Mouse (Mus musculus): ENCODE measurements around the gene Scaf4. TPM values are rescaled to one million over a fixed set of nuclear protein-coding genes. Genes with fewer than 3 reads are reported as not detected.
A peak's percentile ranks its signal among the peaks of the same experiment; 100 is the strongest.
"Not testable (repeated sequence)": the region's sequence is repeated elsewhere in the genome, so short reads cannot be mapped to it uniquely, and the experiment has no call there.

The Scaf4 gene
- polyA plus RNA-seq, 1 experiment: 14.1 TPM

GRCm38 (mm10) chr16:90221441-90222070 lies 62.7 kb downstream of the Scaf4 start:
- Histone ChIP-seq H3K36me3 (ENCODE audit: control insufficient read depth, insufficient read depth) (peaks cover 32% of the 10 kb centered on the region), H3ac (ENCODE audit: control insufficient read depth, insufficient read length) (peak overlapping the region; percentile 82)

GRCm38 (mm10) chr16:90220892-90221431 lies 63.3 kb downstream of the Scaf4 start:
- H3K79me2 ChIP-seq (ENCODE audit: control insufficient read depth, insufficient read depth): peaks cover 31% of the 10 kb centered on the region
- H3ac ChIP-seq (ENCODE audit: control insufficient read depth, insufficient read length): peak overlapping the region; percentile 82
- peak overlapping the region; percentile 99 for H3K4me2 ChIP-seq (ENCODE audit: low read depth)
- H3K36me3 ChIP-seq (ENCODE audit: control insufficient read depth, insufficient read depth): peaks cover 26% of the 10 kb centered on the region
- no peaks in the 10 kb centered on the region for H3K27me3 ChIP-seq (ENCODE audit: control insufficient read depth, insufficient read depth, insufficient read length)
- H3K4me3 ChIP-seq: peak overlapping the region; percentile 80
- TF ChIP-seq POLR2A (IDR thresholded peaks at IDR 0.05; ENCODE audit: insufficient read length, low read depth) (no peak), MYOD1 (IDR thresholded peaks at IDR 0.05; ENCODE audit: control insufficient read depth in 1 of 3, insufficient read length in 2 of 3, low read depth in 2 of 3) (peak in 2 of 3 experiments; percentile 52 to 72), SRF (IDR thresholded peaks at IDR 0.05; ENCODE audit: control insufficient read depth, insufficient read length, low read depth) (no peak), TCF12 (IDR thresholded peaks at IDR 0.05; ENCODE audit: insufficient read depth, poor library complexity, severe bottlenecking) (no peak), MYOG (IDR thresholded peaks at IDR 0.05; ENCODE audit: control insufficient read depth in 1 of 3, insufficient read depth in 1 of 3, insufficient read length in 2 of 3, low read depth in 2 of 3) (peak in 2 of 3 experiments; percentile 34 to 75)

More at GRCm38 (mm10) chr16:90221441-90222070, 62.7 kb downstream of the Scaf4 start:
- Histone ChIP-seq H3K27me3 (ENCODE audit: control insufficient read depth, insufficient read depth, insufficient read length) (no peaks in the 10 kb centered on the region), H3K4me2 (ENCODE audit: low read depth) (peak overlapping the region; percentile 99), H3K4me3 (peak overlapping the region; percentile 80), H3K79me2 (ENCODE audit: control insufficient read depth, insufficient read depth) (peaks cover 31% of the 10 kb centered on the region)
- no peak for TF ChIP-seq USF1 (IDR thresholded peaks at IDR 0.05; ENCODE audit: low read depth)
- TF ChIP-seq TCF3 (IDR thresholded peaks at IDR 0.05; ENCODE audit: insufficient read length, low read depth): no peak
- no peak for TF ChIP-seq POLR2A (IDR thresholded peaks at IDR 0.05; ENCODE audit: insufficient read length, low read depth)
- no peak for TF ChIP-seq POLR2AphosphoS2 (IDR thresholded peaks at IDR 0.05; ENCODE audit: insufficient read length, low read depth)
- no peak for TF ChIP-seq TCF12 (IDR thresholded peaks at IDR 0.05; ENCODE audit: insufficient read depth, poor library complexity, severe bottlenecking)
- no peak for TF ChIP-seq MAX (IDR thresholded peaks at IDR 0.05; ENCODE audit: low read depth)

GRCm38 (mm10) chr16:90220026-90220891 lies 64.0 kb downstream of the Scaf4 start, which contains the start of gene Sod1:
Gene Sod1 (plus strand): TSS chr16:90220754.
- Histone ChIP-seq H3K4me2 (ENCODE audit: low read depth) (peak within 1 kb of the TSS; percentile 99), H3K4me3 (peak within 1 kb of the TSS; percentile 80), H3ac (ENCODE audit: control insufficient read depth, insufficient read length) (peak within 1 kb of the TSS; percentile 82), H3K36me3 (ENCODE audit: control insufficient read depth, insufficient read depth) (peaks cover 19% of the 10 kb centered on the region), H3K79me2 (ENCODE audit: control insufficient read depth, insufficient read depth) (peaks cover 31% of the 10 kb centered on the region), H3K27me3 (ENCODE audit: control insufficient read depth, insufficient read depth, insufficient read length) (no peaks in the 10 kb centered on the region)
- TF ChIP-seq SRF (IDR thresholded peaks at IDR 0.05; ENCODE audit: control insufficient read depth, insufficient read length, low read depth): no peak
- TF ChIP-seq USF1 (IDR thresholded peaks at IDR 0.05; ENCODE audit: low read depth): no peak
- TF ChIP-seq E2F4 (IDR thresholded peaks at IDR 0.05; ENCODE audit: insufficient read depth): peak; percentile 11
- TF ChIP-seq CEBPB (IDR thresholded peaks at IDR 0.05; ENCODE audit: insufficient read depth, poor library complexity, severe bottlenecking): no peak
- TF ChIP-seq REST (IDR thresholded peaks at IDR 0.05; ENCODE audit: insufficient read depth, insufficient read length): no peak
- peak; percentile 90 for TF ChIP-seq POLR2AphosphoS2 (IDR thresholded peaks at IDR 0.05; ENCODE audit: insufficient read length, low read depth)
- peak; percentile 91 for TF ChIP-seq POLR2A (IDR thresholded peaks at IDR 0.05; ENCODE audit: insufficient read length, low read depth)
- no peak for TF ChIP-seq MAX (IDR thresholded peaks at IDR 0.05; ENCODE audit: low read depth)
- TF ChIP-seq TCF3 (IDR thresholded peaks at IDR 0.05; ENCODE audit: insufficient read length, low read depth): no peak
- no peak for TF ChIP-seq MYOD1 (IDR thresholded peaks at IDR 0.05; ENCODE audit: control insufficient read depth in 1 of 3, insufficient read length in 2 of 3, low read depth in 2 of 3)
- no peak for TF ChIP-seq MYOG (IDR thresholded peaks at IDR 0.05; ENCODE audit: control insufficient read depth in 1 of 3, insufficient read depth in 1 of 3, insufficient read length in 2 of 3, low read depth in 2 of 3)
- TF ChIP-seq TCF12 (IDR thresholded peaks at IDR 0.05; ENCODE audit: insufficient read depth, poor library complexity, severe bottlenecking): no peak

- Histone ChIP-seq H3K4me3 (peak overlapping the region; percentile 80), H3K79me2 (ENCODE audit: control insufficient read depth, insufficient read depth) (peaks cover 31% of the 10 kb centered on the region), H3K36me3 (ENCODE audit: control insufficient read depth, insufficient read depth) (peaks cover 12% of the 10 kb centered on the region)
- H3K27me3 ChIP-seq (ENCODE audit: control insufficient read depth, insufficient read depth, insufficient read length); H3ac ChIP-seq (ENCODE audit: control insufficient read depth, insufficient read length); H3K4me2 ChIP-seq (ENCODE audit: low read depth): not testable (repeated sequence)
Observed at GRCm38 (mm10) chr16:90219445-90219844, 64.9 kb downstream of the Scaf4 start.

- TF ChIP-seq MYOD1 (IDR thresholded peaks at IDR 0.05; ENCODE audit: control insufficient read depth in 1 of 3, insufficient read length in 2 of 3, low read depth in 2 of 3) (no peak), USF1 (IDR thresholded peaks at IDR 0.05; ENCODE audit: low read depth) (no peak), MAX (IDR thresholded peaks at IDR 0.05; ENCODE audit: low read depth) (no peak), TCF12 (IDR thresholded peaks at IDR 0.05; ENCODE audit: insufficient read depth, poor library complexity, severe bottlenecking) (no peak), POLR2AphosphoS2 (IDR thresholded peaks at IDR 0.05; ENCODE audit: insufficient read length, low read depth) (no peak), E2F4 (IDR thresholded peaks at IDR 0.05; ENCODE audit: insufficient read depth) (no peak), MYOG (IDR thresholded peaks at IDR 0.05; ENCODE audit: control insufficient read depth in 1 of 3, insufficient read depth in 1 of 3, insufficient read length in 2 of 3, low read depth in 2 of 3) (no peak), TCF3 (IDR thresholded peaks at IDR 0.05; ENCODE audit: insufficient read length, low read depth) (no peak), POLR2A (IDR thresholded peaks at IDR 0.05; ENCODE audit: insufficient read length, low read depth) (no peak), CEBPB (IDR thresholded peaks at IDR 0.05; ENCODE audit: insufficient read depth, poor library complexity, severe bottlenecking) (no peak), REST (IDR thresholded peaks at IDR 0.05; ENCODE audit: insufficient read depth, insufficient read length) (no peak), SRF (IDR thresholded peaks at IDR 0.05; ENCODE audit: control insufficient read depth, insufficient read length, low read depth) (no peak)
- Histone ChIP-seq H3K27me3 (ENCODE audit: control insufficient read depth, insufficient read depth, insufficient read length) (no peaks in the 10 kb centered on the region), H3K4me3 (no peak overlapping the region), H3K36me3 (ENCODE audit: control insufficient read depth, insufficient read depth) (peaks cover under 1% of the 10 kb centered on the region), H3K4me2 (ENCODE audit: low read depth) (no peak overlapping the region), H3ac (ENCODE audit: control insufficient read depth, insufficient read length) (no peak overlapping the region), H3K79me2 (ENCODE audit: control insufficient read depth, insufficient read depth) (peaks cover 20% of the 10 kb centered on the region)
Observed at GRCm38 (mm10) chr16:90217926-90218325, 66.4 kb downstream of the Scaf4 start.

All from myocyte (in vitro differentiated cells).